Mouse (Mus musculus): ENCODE results near the gene Ubl3.

DNA sequence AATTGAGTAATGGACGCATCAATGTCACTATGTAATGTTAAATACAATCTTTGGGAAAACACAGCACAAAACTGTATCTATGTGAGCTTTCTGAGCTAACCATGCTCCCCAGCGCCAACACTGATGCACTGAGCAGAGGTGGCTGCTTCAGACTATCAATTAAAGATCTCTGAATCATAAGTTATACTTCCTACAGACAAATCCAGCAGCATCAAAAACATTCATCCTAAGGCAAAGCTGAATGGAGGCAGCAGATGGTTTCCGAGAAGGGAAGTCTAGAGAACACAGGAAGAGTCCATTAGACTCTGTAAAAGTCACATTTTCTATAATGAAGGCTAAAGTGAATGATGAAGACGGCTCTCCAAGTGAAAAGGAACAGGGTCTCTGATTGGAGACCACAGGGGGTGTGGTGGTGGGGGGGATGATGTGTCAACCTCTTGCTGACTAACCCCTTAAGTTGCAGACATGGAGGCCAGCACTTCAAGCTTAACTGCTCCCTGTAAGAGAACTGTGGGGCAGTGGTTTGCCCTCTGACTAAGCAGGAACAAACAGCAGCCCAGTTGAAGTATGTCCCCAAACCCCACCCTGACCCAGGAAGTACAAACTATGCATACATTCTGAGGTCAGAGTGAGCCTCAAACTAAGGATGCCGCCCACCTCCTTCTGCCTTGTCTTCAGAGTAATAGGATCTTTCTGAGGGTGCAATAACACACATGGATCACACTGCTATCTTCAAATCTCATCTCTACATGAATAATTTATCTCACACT lies 29.2 kb downstream of the Ubl3 start:
- TF ChIP-seq POLR2A (IDR thresholded peaks at IDR 0.05; ENCODE audit: low read depth, low read length) (no peak), CTCF (IDR thresholded peaks at IDR 0.05; ENCODE audit: borderline replicate concordance, insufficient read depth, low read length) (no peak)

Data from embryonic fibroblast, embryonic 13.5 days (primary cell).